Mouse (Mus musculus) cerebellum, adult 2 months (tissue): ENCODE measurements around the gene Pdlim3. TPM values are rescaled to one million over a fixed set of nuclear protein-coding genes. Genes with fewer than 3 reads are reported as not detected.

ENCODE experiments used
- DNase-seq, 2 experiments: peaks; one replicate each; pipeline ENCODE4 v3.0.0; 2021
- H3K27ac ChIP-seq: fragments of 200-500 bp; 2 replicates; pipeline ENCODE4 v1.5.1; 2012; ENCODE audit warnings: low read length, control low read depth, inconsistent platforms; ENCODE audit not compliant: insufficient read depth
- H3K27me3 ChIP-seq: fragments of 200-500 bp; 2 replicates; pipeline ENCODE4 v1.6.1; 2012; ENCODE audit warnings: inconsistent platforms, mild to moderate bottlenecking, low read length, moderate library complexity; ENCODE audit not compliant: control insufficient read depth, insufficient read depth
- H3K4me1 ChIP-seq: fragments of 200-500 bp; 2 replicates; pipeline ENCODE4 v1.6.1; 2011; ENCODE audit warnings: low read length; ENCODE audit not compliant: control insufficient read depth, insufficient read depth
- H3K4me3 ChIP-seq: fragments of 200-500 bp; replicated peaks from 2 replicates; pipeline ENCODE3; 2011; ENCODE audit warnings: mild to moderate bottlenecking, low read depth, low read length, control low read depth; ENCODE audit not compliant: insufficient read depth
- CTCF ChIP-seq: fragments of 200-500 bp; IDR thresholded peaks from 2 replicates; pipeline ENCODE4 v1.5.1; 2011; ENCODE audit warnings: low read depth, mild to moderate bottlenecking, control low read depth, low read length, moderate library complexity, borderline replicate concordance; ENCODE audit not compliant: insufficient read depth
- POLR2A ChIP-seq: fragments of 200-500 bp; IDR thresholded peaks from 2 replicates; pipeline ENCODE4 v1.6.1; 2011; ENCODE audit warnings: low read length, control low read depth, borderline replicate concordance; ENCODE audit not compliant: insufficient read depth
- WGBS: fragments of 180-500 bp; shearing (Covaris S2); methylation state at CpG from one replicate; pipeline ENCODE4 v1.1.7; 2018; 5-methylcytosine and 5-hydroxymethylcytosine counted together
- polyA plus RNA-seq: library from polyadenylated mRNA; depleted of rRNA; stranded (reverse); fragments of >200 nt; gene quantifications from 2 replicates; pipeline ENCODE4 v1.2.3, GENCODE M21; 2012

Gene Pdlim3
- polyA plus RNA-seq, 1 experiment: 3.8 TPM

DNA sequence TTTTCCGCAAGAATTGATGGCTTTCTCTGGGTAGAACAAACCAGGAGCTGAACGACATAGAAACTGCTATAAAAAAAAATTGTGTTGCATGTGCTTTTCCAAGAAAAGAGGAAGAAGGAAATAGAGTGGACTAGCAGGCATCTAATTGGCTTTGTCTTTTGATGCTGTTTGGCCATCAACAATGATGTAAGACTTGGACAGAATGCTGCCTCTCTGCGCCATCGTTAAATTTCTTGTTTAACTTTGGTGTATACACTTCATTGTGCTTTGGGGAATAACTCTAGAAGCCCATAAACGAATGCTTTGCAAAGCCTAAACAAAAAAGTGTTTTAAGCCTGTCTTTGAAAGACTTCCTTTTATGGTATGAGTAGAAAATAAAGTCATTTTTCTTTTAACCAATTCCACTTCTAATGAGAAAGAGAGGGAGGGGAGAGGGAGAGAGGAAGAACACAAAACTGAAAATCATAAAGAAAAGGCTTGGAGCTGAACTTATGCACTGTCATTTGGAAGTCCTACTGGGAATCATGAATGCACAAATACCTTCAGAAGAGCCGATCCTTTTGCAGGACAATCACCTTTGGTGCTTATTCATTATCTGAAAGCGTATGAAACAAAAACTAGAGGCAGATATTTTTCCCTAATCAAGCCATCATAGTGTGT, 20.5 kb downstream of the Pdlim3 start:
- Histone ChIP-seq H3K27me3 (no peaks in the 10 kb centered on the region), H3K4me3 (no peak overlapping the region), H3K27ac (no peak overlapping the region), H3K4me1 (no peaks in the 10 kb centered on the region)
- no peak for DNase-seq
- 90% methylated on average over 7 of the region's 7 CpGs for WGBS
- no peak for TF ChIP-seq CTCF
- no peak for TF ChIP-seq POLR2A

DNA sequence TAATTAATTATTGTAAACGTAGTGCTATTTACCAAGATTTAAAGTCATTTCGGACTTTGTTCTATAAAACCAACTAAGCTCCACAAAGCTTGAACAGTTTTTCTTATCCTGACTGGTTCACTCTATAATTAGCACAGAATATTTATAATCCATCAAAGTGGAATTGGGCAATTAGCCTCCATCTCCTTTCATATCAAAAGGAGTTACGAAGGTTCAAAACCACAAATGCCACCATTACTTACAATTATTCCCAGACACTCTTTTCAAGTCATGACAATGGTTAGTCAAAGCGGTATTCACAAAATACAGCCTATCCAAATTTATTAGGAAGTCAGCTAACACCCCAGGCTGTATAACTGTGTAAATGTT, 21.0 kb downstream of the Pdlim3 start:
- 97% methylated on average over 4 of the region's 4 CpGs for WGBS
- Histone ChIP-seq H3K4me1 (no peaks in the 10 kb centered on the region), H3K27ac (no peak overlapping the region), H3K4me3 (no peak overlapping the region), H3K27me3 (no peaks in the 10 kb centered on the region)
- no peak for DNase-seq
- TF ChIP-seq POLR2A (no peak), CTCF (no peak)

DNA sequence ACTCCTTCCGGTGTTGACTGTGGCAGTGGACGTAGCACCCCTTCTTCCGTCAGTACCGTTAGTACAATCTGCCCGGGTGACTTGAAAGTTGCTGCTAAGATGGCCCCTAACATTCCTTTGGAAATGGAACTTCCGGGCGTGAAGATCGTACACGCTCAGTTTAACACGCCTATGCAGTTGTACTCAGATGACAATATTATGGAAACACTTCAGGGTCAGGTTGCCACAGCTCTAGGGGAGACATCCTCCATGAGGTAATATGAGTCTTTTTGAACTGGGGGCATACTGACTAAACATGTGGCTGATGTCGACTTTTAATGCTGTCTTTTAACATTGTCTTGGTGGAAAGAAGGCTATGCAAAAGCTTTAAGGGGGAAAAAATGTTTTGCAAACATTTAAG, 28.4 kb downstream of the Pdlim3 start:
- 91% methylated on average over 11 of the region's 11 CpGs for WGBS
- TF ChIP-seq POLR2A (no peak), CTCF (no peak)
- no peak for DNase-seq
- no peak overlapping the region for H3K27ac ChIP-seq
- no peaks in the 10 kb centered on the region for H3K4me1 ChIP-seq
- no peak overlapping the region for H3K4me3 ChIP-seq
- no peaks in the 10 kb centered on the region for H3K27me3 ChIP-seq

DNA sequence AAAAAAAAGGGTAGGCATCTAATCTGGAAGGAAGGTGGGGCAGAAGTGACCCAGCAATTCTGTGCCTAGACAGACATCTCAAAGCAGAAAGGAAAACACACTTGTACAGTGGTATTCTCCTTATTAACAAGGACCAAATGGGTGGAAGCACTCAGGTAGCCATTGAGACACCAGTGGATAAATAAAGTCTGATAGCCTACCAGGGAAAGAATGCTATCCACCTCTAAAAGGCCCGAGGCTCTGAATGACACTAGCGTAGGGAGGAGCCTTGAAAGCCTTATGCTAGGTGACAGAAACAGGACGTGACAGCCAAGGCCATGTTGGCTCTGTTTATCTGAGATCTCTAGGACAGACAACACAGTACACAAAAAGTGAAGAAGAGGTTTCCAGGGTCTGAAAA, 31.2 kb downstream of the Pdlim3 start:
- Histone ChIP-seq H3K27ac (no peak overlapping the region), H3K4me3 (no peak overlapping the region), H3K4me1 (no peaks in the 10 kb centered on the region), H3K27me3 (no peaks in the 10 kb centered on the region)
- WGBS: 84% methylated on average over 3 of the region's 3 CpGs
- TF ChIP-seq POLR2A (no peak), CTCF (no peak)
- DNase-seq: no peak

DNA sequence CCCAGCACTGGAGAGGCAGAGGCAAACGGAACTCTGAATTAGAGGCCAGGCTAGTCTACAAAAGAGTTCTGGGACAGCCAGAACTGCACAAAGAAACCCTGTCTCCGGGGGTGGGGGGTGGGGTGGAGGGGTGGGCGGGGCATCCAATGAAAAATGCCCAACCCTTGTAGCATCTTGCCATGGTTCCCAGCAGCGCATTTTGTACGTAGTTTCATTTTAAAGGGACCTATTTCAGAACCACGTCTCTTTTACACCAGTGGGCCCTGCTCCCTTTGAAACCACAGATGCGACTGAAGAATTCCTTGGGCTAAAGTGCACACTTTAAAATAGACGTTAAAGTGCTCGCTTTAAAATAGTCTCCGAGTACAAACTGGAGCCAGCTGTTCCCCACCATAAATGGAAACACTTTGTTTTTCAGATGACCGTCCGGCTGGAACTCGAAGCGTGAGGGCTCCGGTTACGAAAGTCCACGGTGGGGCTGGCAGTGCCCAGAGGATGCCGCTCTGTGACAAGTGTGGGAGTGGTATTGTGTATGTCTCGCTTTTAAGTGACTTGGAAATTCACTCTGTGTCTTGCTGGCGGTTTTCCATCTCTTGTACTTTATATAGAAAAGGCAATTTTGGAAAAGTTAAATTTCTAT, 31.9 kb downstream of the Pdlim3 start:
- WGBS: 67% methylated on average over 20 of the region's 20 CpGs
- Histone ChIP-seq H3K27me3 (no peaks in the 10 kb centered on the region), H3K4me3 (no peak overlapping the region), H3K4me1 (no peaks in the 10 kb centered on the region), H3K27ac (no peak overlapping the region)
- DNase-seq: no peak
- TF ChIP-seq CTCF (no peak), POLR2A (no peak)

DNA sequence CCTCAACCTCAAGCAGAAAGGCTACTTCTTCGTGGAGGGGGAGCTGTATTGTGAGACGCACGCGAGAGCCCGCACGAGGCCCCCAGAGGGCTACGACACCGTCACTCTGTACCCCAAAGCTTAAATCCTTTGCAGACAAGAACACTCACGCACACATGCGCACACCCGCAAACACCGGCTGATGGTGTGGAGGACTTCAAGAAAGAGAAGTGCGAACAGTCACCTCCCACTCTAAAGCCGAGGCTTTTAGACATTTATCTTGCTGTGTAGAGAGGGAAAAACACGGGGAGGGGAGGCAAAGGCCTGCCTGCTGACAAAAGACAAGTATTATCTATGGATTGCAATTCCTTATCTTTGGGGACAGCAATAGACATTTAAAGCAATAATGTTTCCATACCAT, 33.6 kb downstream of the Pdlim3 start:
- Histone ChIP-seq H3K4me1 (no peaks in the 10 kb centered on the region), H3K27ac (no peak overlapping the region), H3K4me3 (no peak overlapping the region), H3K27me3 (no peaks in the 10 kb centered on the region)
- 86% methylated on average over 15 of the region's 15 CpGs for WGBS
- TF ChIP-seq POLR2A: no peak
- no peak for DNase-seq

DNA sequence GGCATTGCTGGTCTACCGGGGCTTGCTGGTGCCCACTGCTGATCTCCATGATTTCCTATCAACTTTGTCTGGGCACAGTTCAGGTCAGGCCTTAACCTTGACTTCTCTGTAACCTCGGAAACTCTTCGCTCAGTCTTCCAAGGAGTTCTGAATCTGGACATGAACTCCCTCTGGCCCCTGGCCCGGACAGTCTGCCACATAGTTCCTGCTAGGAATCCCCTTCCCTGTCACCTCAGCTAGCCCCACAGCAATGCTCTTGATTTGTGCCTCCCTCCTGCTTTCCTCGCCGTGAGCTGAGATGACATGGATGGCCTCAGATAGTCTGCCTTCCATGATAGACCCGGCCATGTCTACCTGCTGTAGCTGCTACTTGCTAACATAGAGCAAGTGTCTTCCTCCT, 35.1 kb downstream of the Pdlim3 start:
- no peak for TF ChIP-seq POLR2A
- no peak for TF ChIP-seq CTCF
- no peak overlapping the region for H3K27ac ChIP-seq
- DNase-seq: no peak
- 89% methylated on average over 7 of the region's 7 CpGs for WGBS
- no peaks in the 10 kb centered on the region for H3K4me1 ChIP-seq
- H3K4me3 ChIP-seq: no peak overlapping the region
- H3K27me3 ChIP-seq: no peaks in the 10 kb centered on the region

DNA sequence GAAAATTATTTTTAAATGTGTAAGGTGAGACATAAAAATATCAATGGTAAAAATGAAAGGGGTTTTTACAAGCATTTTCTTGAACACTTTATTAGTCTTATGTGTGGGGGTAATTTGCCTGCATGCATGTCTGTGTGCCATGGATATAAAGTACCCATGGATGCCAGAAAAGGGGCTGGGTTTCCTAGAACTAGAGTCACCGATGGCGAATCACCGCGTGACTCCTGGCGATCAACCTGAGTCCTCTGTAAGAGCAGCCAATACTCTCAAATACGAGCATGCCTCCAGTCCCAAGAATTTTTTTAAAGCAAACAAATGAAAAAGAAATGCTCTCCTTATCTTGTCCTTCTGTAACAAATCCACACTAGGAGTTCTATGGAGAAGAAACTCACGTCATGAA, 36.9 kb downstream of the Pdlim3 start:
- no peaks in the 10 kb centered on the region for H3K27me3 ChIP-seq
- no peak for DNase-seq
- 89% methylated on average over 7 of the region's 7 CpGs for WGBS
- TF ChIP-seq CTCF (no peak), POLR2A (no peak)
- no peak overlapping the region for H3K27ac ChIP-seq
- H3K4me1 ChIP-seq: no peaks in the 10 kb centered on the region
- H3K4me3 ChIP-seq: no peak overlapping the region
